ENCODE assay signal across 25 mouse cellular contexts in genomic region chr6:142521591-142522110, GRCm38 (mm10). TPM values are rescaled to one million over a fixed set of nuclear protein-coding genes. Genes with fewer than 3 reads are reported as not detected.
DNase-seq lines count a peak whose midpoint lies in the region; ATAC-seq lines count a peak whose summit lies in the region.
"Had no signal": no experiment of that assay in that cellular context is flagged by ENCODE, and none has a peak within 500 bp of the region (broad histone marks: within the 10 kb centered on the region; RNA-seq: fewer than 3 reads in every experiment).

No protein-coding gene starts in this region.

- no peak overlapping the region for H3K9ac ChIP-seq in heart, embryonic 12.5 days
- H3K9ac ChIP-seq: embryonic facial prominence, embryonic 12.5 days; forebrain, embryonic 15.5 days; heart, embryonic 15.5 days; hindbrain, embryonic 15.5 days; kidney, embryonic 15.5 days had no signal

- H3K36me3 ChIP-seq in heart, embryonic 12.5 days = no peaks in the 10 kb centered on the region
- H3K36me3 ChIP-seq: embryonic facial prominence, embryonic 12.5 days; forebrain, embryonic 15.5 days; G1E; heart, embryonic 15.5 days; hindbrain, embryonic 10.5 days; hindbrain, embryonic 15.5 days; kidney, embryonic 15.5 days had no signal

- peak; percentile 97 for DNase-seq in heart, adult 11 months
- peak; percentile 58 to 66 for DNase-seq in heart, adult 9 months (ENCODE audit: low spot score in 2 of 2)
- DNase-seq in heart, postnatal 4 days = no peak
- DNase-seq in brain, adult 2 months (ENCODE audit: low read depth, low spot score) = peak; percentile 42
- peak; percentile 35 to 49 for DNase-seq in heart, postnatal 14 days
- no peak for DNase-seq in left cerebral cortex, postnatal 14 days (ENCODE audit: low spot score in 2 of 2)
- DNase-seq: adrenal gland, adult 8-10 months; adrenal gland, postnatal 36 days; cerebellum, adult 11 months; cerebellum, adult 8-10 months; cerebellum, postnatal 25 days; gastrocnemius, postnatal 10 days; kidney, adult 2 months had no signal

- no peak overlapping the region for H3K4me2 ChIP-seq in heart, embryonic 12.5 days
- H3K4me2 ChIP-seq: embryonic facial prominence, embryonic 12.5 days; forebrain, embryonic 15.5 days; heart, embryonic 15.5 days; hindbrain, embryonic 15.5 days; kidney, embryonic 15.5 days had no signal

- H3K4me3 ChIP-seq in heart, embryonic 12.5 days = no peak overlapping the region
- H3K4me3 ChIP-seq: embryonic facial prominence, embryonic 12.5 days; forebrain, embryonic 15.5 days; heart, embryonic 15.5 days; hindbrain, embryonic 10.5 days; hindbrain, embryonic 15.5 days; kidney, embryonic 15.5 days had no signal

- H3K27me3 ChIP-seq in heart, embryonic 12.5 days (replicated peaks) = 0 out of 2 replicates have a peak, but pooled peaks cover 3% of the 10 kb centered on the region
- H3K27me3 ChIP-seq: embryonic facial prominence, embryonic 12.5 days; forebrain, embryonic 15.5 days; hindbrain, embryonic 15.5 days; kidney, embryonic 15.5 days had no signal

- intact Hi-C loops in heart, postnatal 14 days (cut with DNase I) = no loop called here
- intact Hi-C loops in left cerebral cortex, postnatal 14 days (cut with DNase I) = no loop called here

- H3K4me1 ChIP-seq in heart, embryonic 12.5 days (replicated peaks) = no peaks in the 10 kb centered on the region
- H3K4me1 ChIP-seq: embryonic facial prominence, embryonic 12.5 days; forebrain, embryonic 15.5 days; heart, embryonic 15.5 days; hindbrain, embryonic 10.5 days; hindbrain, embryonic 15.5 days; kidney, embryonic 15.5 days had no signal

- no peaks in the 10 kb centered on the region for H3K9me3 ChIP-seq in heart, embryonic 12.5 days (replicated peaks)
- H3K9me3 ChIP-seq: embryonic facial prominence, embryonic 12.5 days; forebrain, embryonic 15.5 days; G1E; heart, embryonic 15.5 days; hindbrain, embryonic 10.5 days; hindbrain, embryonic 15.5 days; kidney, embryonic 15.5 days had no signal

- ATAC-seq in heart, embryonic 12.5 days (ENCODE audit: insufficient number of reproducible peaks, low FRiP score) = no peak
- ATAC-seq: forebrain, embryonic 15.5 days; intestine, embryonic 16.5 days had no signal

- WGBS in heart, embryonic 12.5 days = 76% methylated on average over 12 of the region's 12 CpGs

- no peak overlapping the region for H3K27ac ChIP-seq in heart, embryonic 12.5 days (ENCODE audit: poor library complexity, severe bottlenecking)
- H3K27ac ChIP-seq: embryonic facial prominence, embryonic 12.5 days; forebrain, embryonic 15.5 days; heart, embryonic 15.5 days; hindbrain, embryonic 10.5 days; hindbrain, embryonic 15.5 days; kidney, embryonic 15.5 days had no signal

RNA-seq across cellular contexts. Expression of gene Ldhb, which starts 13.9 kb away (rescaled TPM):
- 777 and 782 TPM in 2 replicates for polyA plus RNA-seq in heart, embryonic 12.5 days (2016; fragmentation: Nextera tagmentation; extraction: Ambion mirVana)
- total RNA-seq in heart, postnatal 4 days (2021) = 1,000 to 10,000 TPM; 1,364 to 1,397 TPM
- total RNA-seq in heart, postnatal 14 days (2021) = 1,000 to 10,000 TPM; 1,994 to 2,026 TPM
- total RNA-seq in left cerebral cortex, postnatal 14 days (2021) = 100 to 1,000 TPM; 689 to 743 TPM
- total RNA-seq: G1E had no signal
- polyA plus RNA-seq: G1E had no signal

RNA-seq across cellular contexts. Expression of gene Gys2, which starts 48.7 kb away (rescaled TPM):
- 0.40 TPM in 1 of 2 replicates, not detected in the other for polyA plus RNA-seq in heart, embryonic 12.5 days (2016; fragmentation: Nextera tagmentation; extraction: Ambion mirVana)
- not detected for total RNA-seq in heart, postnatal 4 days (2021)
- total RNA-seq in heart, postnatal 14 days (2021) = under 1 TPM in 1 of 2 experiments, not detected in 1; 0.17 TPM
- total RNA-seq in left cerebral cortex, postnatal 14 days (2021) = not detected
- total RNA-seq: G1E had no signal
- polyA plus RNA-seq: brain, embryonic 14.5 days; cortical plate, adult 2 months; embryonic facial prominence, embryonic 12.5 days; forebrain, embryonic 11.5 days; forebrain, embryonic 15.5 days; G1E; heart, embryonic 15.5 days; hindbrain, embryonic 15.5 days had no signal

RNA-seq across cellular contexts. Expression of gene Kcnj8, which starts 49.8 kb away (rescaled TPM):
- 2.5 TPM in 2 replicates for polyA plus RNA-seq in heart, embryonic 12.5 days (2016; fragmentation: Nextera tagmentation; extraction: Ambion mirVana)
- total RNA-seq in heart, postnatal 4 days (2021) = 10 to 100 TPM; 20.7 to 21.7 TPM
- 10 to 100 TPM; 33.3 to 39.2 TPM for total RNA-seq in heart, postnatal 14 days (2021)
- total RNA-seq in left cerebral cortex, postnatal 14 days (2021) = 1 to 10 TPM; 3.9 to 4.4 TPM
- polyA plus RNA-seq: G1E had no signal

Comparison
In these comparisons a context has a peak if more than half of its experiments do, and no peak if none do; other contexts are left out.
1. DNase-seq: peak in heart, adult 11 months (single experiment), heart, adult 9 months (2 of 2), brain, adult 2 months (single experiment) and heart, postnatal 14 days (2 of 2); none in heart, postnatal 4 days (single experiment) and left cerebral cortex, postnatal 14 days (0 of 2).
2. RNA of gene Kcnj8, which starts 49.8 kb away (total RNA-seq): 33.3 to 39.2 TPM in heart, postnatal 14 days and 20.7 to 21.7 TPM in heart, postnatal 4 days; 3.9 to 4.4 TPM in left cerebral cortex, postnatal 14 days; every median in the first group is over 4 times any median in the second.